Mouse (Mus musculus) C2C12 (cell line): Measurements from ENCODE around the gene Tac4.

Experiments used
- CEBPB ChIP-seq: IDR thresholded peaks from one replicate; pipeline ENCODE4 v1.6.1; 2011; ENCODE audit warnings: low read depth, mild to moderate bottlenecking, control low read depth, moderate library complexity
- CTCF ChIP-seq: IDR thresholded peaks from one replicate; pipeline ENCODE4 v1.5.1; 2011; ENCODE audit not compliant: control insufficient read depth, insufficient read depth, insufficient read length
- FOSL1 ChIP-seq: IDR thresholded peaks from one replicate; pipeline ENCODE4 v1.8.0; 2011; ENCODE audit warnings: mild to moderate bottlenecking, low read length; ENCODE audit not compliant: poor library complexity, insufficient read depth, severe bottlenecking
- MAX ChIP-seq: IDR thresholded peaks from one replicate; pipeline ENCODE4 v1.6.1; 2011; ENCODE audit warnings: mild to moderate bottlenecking, control low read depth
- MYOG ChIP-seq: IDR thresholded peaks from one replicate; pipeline ENCODE4 v1.6.1; 2011; ENCODE audit not compliant: control insufficient read depth, insufficient read length; ENCODE audit errors: extremely low read depth
- USF1 ChIP-seq: IDR thresholded peaks from one replicate; pipeline ENCODE4 v1.6.1; 2011; ENCODE audit warnings: low read depth, mild to moderate bottlenecking, control low read depth, moderate library complexity

GRCm38 (mm10) chr11:95301772-95302171 is 40.4 kb downstream of the Tac4 start:
- TF ChIP-seq CTCF (no peak), USF1 (no peak), MAX (no peak), CEBPB (no peak), FOSL1 (no peak), MYOG (no peak)
